Mouse (Mus musculus) frontal cortex, postnatal 10 days (tissue): ENCODE measurements around the gene Chchd6.

Experiments
- DNase-seq, 2 experiments: peaks; one replicate each; pipeline ENCODE4 v3.0.0; 2022; ENCODE audit warnings: low spot score in 2 of 2, mixed read lengths in 1 of 2

The Chchd6 gene

DNA sequence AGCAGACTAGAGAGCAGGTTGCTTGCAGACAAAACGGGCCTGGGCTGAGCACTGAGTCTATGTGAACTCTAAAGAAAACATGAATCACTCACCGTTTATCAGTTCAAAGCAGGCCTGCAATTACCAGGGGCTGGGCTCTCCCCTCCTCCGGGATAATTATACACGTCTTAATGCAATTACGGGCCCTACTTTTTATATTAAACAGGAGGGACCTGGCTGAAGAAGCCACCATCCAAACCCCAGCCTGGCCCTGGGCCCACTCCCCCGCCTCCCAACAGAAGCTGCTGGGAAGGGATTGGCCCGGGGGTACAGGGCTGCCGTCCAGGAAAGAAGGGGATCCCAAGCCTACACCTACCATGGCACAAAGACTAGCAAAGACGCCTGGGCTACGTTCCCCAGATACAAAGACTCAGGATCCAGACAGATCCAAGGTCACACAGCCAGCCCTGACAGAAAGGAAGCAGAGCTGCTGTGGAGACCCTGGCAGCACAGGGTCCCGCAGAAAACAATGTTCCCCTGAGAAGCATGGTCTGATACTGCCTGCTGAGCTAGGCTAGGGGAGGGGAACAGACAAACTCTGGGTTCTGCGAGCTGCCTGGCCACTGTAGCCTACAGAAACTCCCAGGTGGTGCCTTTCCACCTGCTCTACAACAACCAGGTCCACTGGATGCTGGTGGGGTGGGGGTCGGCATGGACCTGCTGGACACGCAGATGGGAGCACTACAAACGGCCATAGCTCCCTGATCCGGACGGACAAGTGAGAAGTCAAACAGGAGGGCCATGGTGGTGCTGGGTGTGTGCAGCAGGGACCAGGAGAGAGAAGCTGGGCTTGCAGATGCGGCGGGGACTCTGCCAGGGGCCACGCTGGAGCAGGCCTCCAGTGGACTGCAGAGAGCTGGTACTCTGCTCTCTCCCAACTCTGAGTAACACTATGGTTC lies 235.4 kb downstream of the Chchd6 start:
- no peak for DNase-seq

DNA sequence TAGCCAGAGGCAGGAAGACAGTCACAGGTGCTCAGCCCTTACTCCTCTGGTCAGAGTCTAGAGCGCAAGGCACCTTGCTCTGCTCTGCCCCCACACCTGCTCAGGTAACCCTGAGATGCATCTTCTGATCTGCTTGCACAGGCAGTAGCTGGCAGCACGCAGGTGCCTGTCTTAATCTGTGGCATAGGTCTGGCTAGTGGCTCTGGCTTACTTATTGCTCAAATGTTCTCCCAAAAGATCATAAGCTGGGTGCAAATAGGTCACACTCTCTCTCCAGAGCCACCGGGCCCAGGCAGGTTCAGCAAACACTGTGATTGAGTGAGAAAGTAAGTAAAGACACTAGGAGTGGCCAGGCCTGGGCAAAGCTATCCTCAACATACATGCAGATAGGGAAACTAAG lies 236.3 kb downstream of the Chchd6 start:
- no peak for DNase-seq

DNA sequence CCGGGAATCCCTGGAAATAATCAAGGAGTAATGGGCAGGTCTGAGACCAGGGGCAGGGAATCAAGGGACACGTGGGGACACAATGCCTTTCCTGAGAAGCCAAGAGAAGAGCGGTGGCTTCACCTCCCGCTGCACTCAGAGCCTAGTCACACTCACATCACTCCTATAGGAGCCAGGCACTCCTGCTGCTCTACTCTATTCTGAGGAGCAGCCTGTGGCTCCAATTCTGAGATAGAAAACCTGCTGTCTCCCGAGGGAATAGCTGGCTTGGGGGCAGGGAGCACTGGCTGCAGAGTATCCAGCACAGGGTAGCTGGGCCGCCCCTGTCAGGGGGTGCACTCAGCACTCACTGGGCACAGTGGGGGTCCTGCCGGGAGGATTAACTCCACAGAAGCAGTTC lies 239.8 kb downstream of the Chchd6 start:
- DNase-seq, result peak in 1 of 2 experiments; percentile 24

DNA sequence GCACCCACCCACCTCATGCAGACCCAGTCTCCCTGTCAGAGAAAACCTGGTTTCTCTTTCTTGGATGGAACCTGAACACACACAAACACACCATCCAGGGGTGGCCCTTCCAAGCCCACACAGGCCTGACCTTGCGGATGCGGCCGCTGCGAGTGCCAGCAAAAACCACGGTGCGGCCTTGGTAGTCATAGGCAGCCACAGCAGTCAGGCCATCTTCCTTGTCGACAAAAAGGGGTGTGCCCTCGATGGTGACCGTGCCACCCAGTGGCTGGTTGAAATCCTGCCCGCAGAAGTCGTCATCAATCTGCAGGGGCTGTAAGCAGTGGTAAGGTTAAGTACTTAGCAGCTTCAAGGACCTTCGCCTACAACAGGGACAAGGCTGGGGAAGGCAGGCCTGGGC lies 240.7 kb downstream of the Chchd6 start:
- DNase-seq, result no peak

DNA sequence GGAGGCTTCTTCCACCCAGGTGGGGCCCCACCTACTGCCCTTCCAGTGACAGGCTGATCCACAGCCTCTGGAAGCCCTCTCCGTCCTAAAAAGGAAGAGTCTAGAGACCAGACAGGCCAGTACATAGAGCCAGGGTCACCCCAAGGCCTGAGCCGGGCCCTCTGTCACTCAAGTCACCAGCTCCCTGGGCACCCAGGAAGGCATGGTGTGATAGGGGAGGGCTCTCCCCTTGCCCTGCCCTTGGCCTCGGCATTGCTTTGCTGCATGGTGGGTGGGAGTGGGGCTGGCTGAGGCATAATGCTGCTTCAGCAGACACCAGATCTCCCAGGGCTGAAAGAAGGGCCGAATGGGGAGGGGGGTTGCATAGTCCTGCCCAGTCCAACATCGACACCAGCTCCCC lies 241.4 kb downstream of the Chchd6 start:
- DNase-seq, result no peak

DNA sequence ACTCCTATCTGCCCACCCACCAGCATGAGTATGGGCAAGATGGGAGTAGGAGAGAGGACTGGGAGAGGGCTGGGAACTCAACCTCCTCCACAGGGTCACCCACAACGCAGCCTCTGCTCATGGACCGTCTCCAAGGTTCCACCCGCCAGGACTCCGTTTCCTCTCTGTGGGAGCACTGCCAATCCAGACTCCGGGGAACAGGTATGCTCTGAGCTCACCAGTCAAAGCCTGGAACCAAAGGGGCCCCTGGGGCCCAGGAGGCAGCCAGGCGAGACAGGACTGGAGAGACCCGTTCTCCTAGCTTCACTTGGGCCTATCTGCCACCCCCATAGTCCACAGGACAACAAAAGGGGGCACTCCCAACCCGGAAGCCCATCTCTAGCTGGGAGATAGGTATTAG lies 242.4 kb downstream of the Chchd6 start:
- no peak for DNase-seq

DNA sequence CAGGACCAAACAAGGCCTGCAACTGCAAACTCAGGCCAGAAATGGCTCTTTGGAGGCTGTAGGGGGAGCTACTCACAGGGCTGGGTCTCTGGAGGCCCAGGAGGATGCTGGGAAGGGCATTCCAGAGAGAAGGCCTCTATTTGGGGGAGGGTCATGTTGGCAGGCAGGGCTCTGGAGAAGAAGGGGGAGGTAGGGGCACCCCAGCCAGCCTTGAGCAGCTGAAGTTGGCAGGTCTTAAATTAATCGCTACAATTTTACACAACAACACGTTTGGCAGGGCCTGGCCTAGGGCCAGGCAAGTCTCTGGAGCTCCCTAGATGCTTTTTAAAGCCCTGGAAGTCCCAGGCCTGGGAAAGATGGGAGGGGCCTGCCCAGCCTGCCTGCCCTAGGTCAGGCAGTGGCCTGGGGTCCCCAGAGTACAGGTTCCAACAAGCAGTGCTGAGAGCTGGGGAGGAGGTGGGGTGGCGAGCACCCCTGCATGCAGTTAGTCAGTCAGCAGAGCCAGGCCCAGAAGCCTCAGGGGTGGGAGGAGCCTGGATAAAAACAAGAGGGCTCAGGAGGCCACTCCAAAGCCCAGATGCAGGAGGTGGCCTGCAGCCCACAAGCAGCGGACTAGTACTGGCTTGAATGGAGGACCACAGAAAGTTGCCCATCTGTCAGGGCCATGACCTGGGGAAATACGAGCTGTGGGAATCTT lies 243.9 kb downstream of the Chchd6 start:
- peak; percentile 47 to 54 for DNase-seq

DNA sequence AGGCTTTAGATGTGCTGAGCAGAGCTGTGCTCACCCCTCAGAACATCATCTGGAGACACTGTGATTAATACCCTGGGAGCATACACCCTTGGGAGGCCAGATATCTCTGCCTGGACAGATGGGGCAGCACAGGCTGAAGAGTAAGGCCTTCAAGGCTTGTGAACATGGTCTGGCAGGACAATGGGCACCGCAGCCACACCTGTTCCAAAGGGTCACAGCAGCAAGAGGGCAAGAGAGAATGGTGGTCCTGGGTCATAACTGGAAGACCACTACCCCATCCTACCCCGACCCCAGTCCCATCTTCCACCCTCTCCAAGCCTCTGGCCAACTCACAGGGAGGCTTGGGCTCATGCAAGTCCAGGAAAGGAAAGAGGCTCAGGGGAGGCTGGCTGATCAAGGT lies 244.9 kb downstream of the Chchd6 start:
- no peak for DNase-seq

DNA sequence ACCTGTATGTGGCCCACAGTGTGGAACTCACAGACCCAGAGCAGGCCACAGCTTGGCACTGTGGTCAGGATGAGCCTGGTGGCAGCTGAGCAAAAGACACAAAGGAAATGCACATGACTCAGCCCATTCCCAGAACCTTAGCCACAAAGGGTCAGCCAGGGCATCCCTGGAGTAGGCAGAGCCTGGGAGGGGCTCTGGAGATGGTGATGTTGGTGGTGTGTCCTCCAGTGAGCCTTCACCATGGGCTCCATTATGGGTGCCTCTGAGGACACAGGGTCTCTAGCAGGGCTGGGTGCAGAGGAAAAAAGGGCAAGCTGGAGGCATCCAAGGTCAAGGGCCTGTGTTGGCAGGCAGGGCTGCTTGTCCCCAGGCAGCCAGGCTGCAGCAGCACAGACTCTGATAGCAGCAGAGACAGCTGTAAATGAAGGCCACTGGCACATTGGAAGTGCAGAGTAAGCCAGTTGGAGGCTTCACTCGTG lies 245.4 kb downstream of the Chchd6 start:
- no peak for DNase-seq

DNA sequence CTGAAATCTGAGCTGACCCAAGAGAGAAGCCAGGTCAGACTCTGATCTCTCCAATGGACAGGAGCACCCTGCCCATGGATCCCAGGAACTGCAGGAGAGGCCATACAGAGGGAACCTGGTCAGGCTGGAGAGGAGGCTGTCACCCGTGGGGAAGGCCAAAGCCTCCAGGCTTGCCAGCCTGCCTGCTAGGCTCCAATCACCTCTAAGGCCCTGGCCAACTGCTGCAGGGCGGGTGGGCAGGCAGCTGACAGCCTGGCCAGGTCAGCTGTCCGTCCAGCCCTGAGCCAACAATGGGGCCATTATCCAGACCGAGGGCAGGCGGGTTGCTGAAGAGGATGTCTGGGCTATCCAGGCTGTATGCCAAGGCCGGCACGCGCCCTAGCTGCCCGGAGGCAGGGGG lies 247.1 kb downstream of the Chchd6 start:
- no peak for DNase-seq

DNA sequence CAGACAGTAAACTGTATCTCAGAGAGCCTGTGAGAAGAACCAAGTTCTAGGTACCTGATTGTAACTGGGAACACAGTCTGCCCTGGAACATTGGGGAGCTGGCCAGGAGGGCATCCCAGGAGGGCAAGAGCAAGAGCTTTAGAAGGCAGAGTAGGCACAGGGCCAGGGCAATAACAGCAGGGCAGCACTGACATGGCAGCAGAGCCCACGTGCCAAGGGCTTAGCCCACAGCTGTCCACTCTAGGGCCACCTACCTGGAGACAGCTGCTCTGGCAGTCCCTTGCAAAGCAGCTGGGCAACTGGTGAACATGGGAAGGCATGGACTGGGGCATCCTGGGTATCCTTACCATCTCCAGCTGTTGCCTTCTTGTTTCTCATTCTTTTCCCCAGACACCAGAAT lies 247.7 kb downstream of the Chchd6 start:
- DNase-seq, result no peak

DNA sequence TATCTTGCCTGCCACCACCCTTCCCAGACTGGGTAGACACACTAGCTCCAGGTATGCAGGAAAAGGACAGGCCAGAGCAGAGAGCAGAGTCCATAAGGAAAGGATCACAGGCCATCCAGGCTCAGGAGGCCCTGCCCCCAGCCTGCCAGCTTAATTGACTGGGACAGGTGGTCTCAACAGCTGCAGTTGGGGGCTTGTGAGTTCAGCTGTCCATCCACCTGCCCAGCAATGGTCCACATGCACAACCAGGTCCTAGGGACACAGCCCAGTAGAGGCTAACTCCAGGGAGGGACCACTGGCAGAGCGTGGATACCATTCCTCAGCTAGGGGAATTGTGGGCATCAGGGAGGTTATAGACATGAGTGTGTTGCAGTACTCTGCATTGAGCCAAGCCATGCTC lies 249.6 kb downstream of the Chchd6 start:
- no peak for DNase-seq

DNA sequence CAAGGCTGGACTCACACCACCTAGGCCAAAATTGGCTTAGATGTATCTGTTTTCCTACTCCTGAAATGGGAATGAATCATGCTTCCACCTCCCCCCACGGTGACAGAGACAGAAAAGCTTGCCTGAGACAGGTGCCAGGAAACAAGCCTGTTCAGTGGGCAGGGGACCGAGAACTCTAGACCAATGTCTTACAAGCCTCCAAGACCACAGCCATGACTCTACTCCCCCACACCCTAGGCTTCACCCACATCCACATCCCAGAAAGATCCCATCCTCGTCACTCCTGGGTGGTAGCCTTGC lies 250.0 kb downstream of the Chchd6 start:
- no peak for DNase-seq

DNA sequence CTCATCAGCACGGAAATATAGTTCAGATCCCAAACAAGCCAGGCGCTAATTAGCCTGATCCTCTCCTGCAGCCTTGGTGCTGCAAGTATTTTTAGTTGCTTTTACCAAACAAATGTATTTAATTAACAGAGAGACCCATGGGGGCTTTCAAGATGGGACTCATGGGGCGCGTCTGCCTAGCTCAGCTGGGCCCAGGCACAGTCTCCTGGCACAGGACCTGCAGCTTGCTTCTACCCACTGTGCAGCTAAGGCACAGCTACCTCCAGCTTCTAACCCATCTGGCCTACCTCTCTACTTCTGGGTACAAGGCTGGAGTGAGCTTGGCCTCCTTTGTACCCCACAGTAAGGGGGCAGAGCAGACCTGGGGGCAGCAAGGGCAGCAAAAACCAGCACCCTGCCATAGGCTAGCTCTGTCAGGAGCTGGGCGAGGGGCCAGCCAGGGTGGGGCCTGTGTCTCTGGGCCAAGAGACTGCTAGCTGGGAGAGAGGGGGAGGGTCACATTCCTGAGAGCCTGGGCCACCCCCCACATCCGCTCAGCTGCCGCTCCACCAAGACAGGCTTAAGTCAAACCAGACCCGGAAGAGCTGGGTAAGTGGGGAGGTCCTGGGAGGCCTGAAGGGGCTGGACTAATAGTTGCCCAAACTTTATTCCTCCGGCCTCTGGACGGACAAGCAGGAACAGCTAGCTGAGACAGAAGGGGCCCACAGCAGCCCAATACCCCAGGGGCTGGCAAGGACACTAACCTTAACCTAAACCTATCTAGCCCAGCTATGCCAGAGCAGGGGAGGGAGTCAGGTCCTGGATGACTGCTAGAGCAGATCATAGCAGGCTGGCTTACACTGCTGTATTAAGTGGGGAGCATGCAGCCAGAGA lies 250.6 kb downstream of the Chchd6 start:
- peak; percentile 56 to 59 for DNase-seq

DNA sequence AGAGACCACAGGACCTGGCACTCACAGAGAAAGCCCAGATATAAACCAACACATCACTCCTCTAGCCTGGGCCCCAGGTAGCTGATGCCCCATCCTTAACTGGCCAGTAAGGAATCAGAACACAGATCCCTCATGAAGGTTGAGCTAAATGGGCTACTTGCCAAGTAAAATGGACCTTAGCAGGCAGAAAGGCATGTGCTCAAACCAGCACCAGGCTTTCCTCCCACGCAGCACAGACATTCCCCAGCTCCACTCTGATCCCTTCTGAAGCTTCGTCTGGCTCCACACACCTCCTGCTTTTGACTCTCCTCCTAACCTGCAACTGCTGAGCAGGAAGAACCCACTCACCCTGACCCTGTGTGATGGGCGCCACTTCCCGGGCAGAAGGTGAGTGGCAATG lies 253.5 kb downstream of the Chchd6 start:
- DNase-seq, result no peak

DNA sequence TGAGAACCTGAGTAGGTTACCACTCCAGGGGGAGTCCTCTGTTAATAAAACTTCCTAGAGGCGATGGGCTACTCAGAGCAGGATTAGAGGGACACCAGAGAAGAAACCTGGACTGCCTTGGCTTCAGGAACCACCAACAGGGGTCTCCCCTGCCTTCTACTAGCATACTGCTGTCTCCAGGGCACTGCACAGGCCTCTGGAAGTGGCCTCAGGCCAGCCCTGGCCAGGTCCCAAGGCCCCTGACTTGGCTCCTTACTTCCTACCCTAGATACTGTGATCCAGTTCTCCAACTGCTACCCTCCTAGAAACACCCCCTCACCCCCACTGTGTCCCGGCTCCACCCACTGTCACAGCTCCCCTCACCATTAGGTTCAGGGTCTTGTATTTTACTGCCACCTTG lies 256.0 kb downstream of the Chchd6 start:
- DNase-seq, result peak; percentile 50 to 61

DNA sequence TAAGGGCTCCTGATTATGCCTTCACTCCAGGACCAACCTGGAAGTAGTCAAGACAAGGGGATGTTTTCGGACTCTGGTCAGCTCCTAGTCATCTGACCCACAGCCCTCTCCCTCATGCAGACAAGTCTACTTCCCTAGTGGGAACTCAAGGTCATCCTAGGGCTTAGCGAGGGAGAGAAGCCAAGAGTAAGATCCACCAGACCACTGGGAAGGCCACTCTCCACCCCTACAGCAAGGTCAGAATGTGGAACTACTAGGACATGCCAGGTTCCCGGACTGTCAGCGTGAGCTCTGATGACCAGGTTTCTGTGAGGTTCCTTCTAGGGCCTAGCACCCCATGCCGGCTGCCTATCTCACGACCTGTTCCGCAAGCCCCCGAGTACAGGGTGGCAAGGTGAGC lies 256.7 kb downstream of the Chchd6 start:
- DNase-seq, result no peak

DNA sequence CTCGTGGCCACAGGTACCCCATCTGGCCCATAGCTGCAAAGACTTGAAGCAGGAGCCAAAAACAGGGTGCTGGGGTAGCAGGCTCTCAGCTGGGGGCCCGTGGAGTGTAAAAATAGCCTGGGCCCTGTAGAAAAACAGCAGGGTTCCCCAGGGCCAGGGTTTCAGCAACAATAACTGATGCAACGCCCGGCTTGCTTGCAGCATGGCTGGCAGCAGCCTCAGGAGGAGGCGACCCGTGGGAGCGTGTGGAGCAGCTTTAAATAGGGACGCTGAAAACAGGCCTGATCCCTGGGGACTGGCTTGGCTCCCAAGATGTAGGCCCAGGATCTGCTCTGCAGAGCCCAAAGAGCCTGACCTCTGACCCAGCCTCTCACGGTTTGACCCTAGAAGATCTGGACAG lies 257.9 kb downstream of the Chchd6 start:
- no peak for DNase-seq

DNA sequence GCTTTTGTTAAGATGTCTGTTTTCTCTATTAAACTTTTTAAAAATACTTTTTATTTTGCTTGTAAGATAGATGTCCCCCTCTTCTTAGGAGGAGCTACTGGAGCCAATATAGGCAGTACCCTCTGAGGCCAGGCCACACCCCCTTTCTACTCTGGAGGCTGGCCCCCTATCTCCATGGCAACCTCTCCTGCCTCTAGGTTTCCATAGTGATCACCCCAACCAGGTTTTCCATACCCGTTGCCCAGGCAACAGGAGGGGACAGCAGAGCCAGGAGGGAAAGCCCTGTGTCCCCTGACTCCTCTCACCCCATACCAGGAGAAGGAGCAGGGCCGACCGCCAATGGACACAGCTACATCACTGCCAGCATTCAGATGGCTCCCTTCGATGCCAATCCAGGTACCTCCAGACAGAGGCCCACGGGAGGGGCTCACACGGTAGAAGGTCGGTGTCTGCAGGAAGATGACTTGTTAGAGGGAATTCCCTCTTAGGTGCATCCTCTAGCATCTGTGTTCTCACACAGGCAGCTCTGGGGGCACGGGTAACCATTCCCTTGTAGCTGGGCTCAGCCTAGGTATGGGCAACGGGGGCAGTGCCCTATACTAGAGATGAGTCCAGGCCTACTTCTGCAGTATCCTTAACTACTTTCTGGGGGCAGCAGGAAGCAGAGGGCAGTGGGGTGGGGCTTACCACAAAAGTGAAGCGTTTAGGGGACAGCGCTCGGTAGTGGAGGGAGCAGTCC lies 261.3 kb downstream of the Chchd6 start:
- DNase-seq, result peak; percentile 45 to 48
